Mouse (Mus musculus): ENCODE measurements around the gene Siglecf.

Gene Siglecf

GRCm38 (mm10) chr7:43362021-43362420 is 10.9 kb downstream of the Siglecf start:
- intact Hi-C loops (cut with DNase I), result no loop called here

GRCm38 (mm10) chr7:43378226-43378625 is 27.1 kb downstream of the Siglecf start:
- intact Hi-C loops (cut with DNase I), result loop anchor here (2.0 kb wide), 1 partner anchor 95 kb away; no protein-coding TSS in a partner anchor

- intact Hi-C loops (cut with DNase I), result no loop called here
Observed at GRCm38 (mm10) chr7:43392349-43393121, 41.4 kb downstream of the Siglecf start.

- intact Hi-C loops (cut with DNase I), result no loop called here
Observed at GRCm38 (mm10) chr7:43399501-43399900, 48.4 kb downstream of the Siglecf start.

- intact Hi-C loops (cut with DNase I), result no loop called here
Observed at GRCm38 (mm10) chr7:43402718-43403117, 51.6 kb downstream of the Siglecf start.

- intact Hi-C loops (cut with DNase I), result no loop called here
Observed at GRCm38 (mm10) chr7:43407573-43407972, 56.4 kb downstream of the Siglecf start.

- intact Hi-C loops (cut with DNase I), result no loop called here
Observed at GRCm38 (mm10) chr7:43408131-43408553, 57.0 kb downstream of the Siglecf start, which contains the start of gene Siglecg. Siglecg (plus strand) TSS chr7:43408204.

GRCm38 (mm10) chr7:43409084-43409483 is 57.9 kb downstream of the Siglecf start:
- intact Hi-C loops (cut with DNase I), result no loop called here

Measured in adrenal gland (tissue).